Mouse (Mus musculus) large intestine, adult 2 months (tissue): ENCODE results near the gene Zfp704. TPM values are rescaled to one million over a fixed set of nuclear protein-coding genes. Genes with fewer than 3 reads are reported as not detected.

Experiments used
- DNase-seq: peaks from one replicate; pipeline ENCODE4 v3.0.0-alpha.2; 2012; ENCODE audit warnings: low read depth, low spot score
- WGBS: fragments of 180-500 bp; shearing (Covaris S2); methylation state at CpG from one replicate; pipeline ENCODE4 v1.1.7; 2018; 5-methylcytosine and 5-hydroxymethylcytosine counted together
- polyA plus RNA-seq: library from polyadenylated mRNA; depleted of rRNA; stranded (reverse); fragments of >200 nt; gene quantifications from 2 replicates; pipeline ENCODE4 v1.2.3, GENCODE M21; 2012; rRNA removed

Gene Zfp704
- polyA plus RNA-seq = 2.4 and 3.7 TPM in 2 replicates

DNA sequence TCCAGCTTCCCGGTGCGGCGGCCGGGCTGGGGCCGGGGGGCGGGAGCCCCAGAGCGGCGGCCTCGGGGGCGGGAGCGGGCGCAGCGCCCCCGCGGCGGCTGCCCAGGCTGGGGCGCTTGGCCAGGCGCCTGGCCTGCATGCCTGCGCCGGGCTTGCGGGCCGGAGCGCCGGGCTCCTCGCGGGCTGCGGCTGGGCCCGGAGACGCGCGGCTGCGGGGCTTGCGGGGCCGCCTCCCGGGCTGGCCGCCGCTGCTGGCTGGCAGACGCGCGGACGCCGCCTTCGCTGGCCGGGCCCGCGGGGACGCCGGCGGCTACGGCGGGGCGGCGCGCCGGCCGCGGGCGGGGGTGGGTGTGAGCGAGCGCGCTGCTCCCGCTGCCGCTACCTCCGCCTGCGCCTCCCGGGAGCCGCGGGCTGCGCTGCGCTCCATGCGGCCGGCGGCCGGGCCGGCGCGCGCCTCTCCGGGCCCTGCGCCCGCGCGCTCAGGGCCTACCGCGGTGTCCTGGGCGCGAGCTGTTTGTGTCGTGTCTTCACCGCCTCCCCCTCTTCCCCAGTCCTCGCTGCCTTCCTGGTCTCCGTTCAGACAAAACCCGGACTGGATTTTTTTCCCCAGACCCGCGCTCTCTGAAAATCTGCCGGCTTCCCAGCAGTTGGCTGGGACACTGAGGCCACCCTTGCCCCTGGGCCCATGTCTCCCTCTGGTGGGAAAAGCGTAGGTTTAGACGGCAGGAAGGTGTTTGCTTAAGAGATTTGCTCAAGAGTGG is at the start of gene Zfp704:
Gene Zfp704, minus strand, starts transcription at position 505 of the 761 bp plus-strand sequence.
- WGBS = 2% methylated on average over 83 of the region's 97 CpGs
- no peak for DNase-seq

DNA sequence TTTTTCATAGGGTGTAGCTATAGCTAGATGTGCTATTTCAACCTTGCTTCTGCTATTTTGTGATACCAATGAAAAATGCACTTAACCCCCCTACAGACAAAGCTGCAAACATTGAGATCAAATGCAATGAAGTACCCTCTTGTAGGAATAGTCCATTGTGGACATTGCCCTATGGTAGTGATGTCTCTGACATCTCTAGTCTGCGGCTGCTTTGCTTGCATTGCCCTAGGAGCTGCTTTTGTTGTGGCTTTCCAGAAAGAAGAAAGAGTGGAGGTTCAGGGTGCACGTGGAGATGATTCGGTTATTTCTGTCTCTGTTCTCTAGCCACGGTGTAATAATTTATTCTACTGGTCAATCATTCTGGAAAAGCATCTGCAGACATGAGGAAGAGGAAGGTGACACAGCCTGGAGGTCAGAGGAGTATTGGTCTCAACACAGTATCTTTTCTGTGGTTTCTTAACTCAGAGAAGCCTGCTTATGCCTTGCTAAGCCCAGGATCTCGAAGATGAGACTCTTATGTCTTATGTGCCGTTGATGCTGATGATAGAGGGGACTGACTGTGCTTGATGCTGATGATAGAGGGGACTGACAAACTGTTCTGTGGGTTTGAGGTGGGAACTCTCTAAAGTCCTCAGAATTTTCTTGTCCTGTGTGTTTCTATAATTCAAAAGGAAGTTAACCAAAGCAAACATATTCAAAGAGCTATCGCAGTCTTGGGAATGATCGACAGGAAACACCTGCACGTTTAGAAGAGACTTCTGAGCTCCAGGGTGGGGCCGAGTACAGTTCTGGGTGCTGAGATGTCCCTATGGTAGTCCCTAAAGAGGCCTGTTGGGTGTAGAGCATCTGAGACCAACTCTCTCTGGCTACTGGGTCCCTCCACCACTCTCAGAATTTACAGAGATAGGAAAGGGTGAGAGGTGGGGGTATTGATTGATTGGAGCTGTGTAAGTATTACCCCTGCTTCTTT is 23.4 kb upstream of the Zfp704 start:
- 61% methylated on average over 10 of the region's 10 CpGs for WGBS
- DNase-seq = no peak

DNA sequence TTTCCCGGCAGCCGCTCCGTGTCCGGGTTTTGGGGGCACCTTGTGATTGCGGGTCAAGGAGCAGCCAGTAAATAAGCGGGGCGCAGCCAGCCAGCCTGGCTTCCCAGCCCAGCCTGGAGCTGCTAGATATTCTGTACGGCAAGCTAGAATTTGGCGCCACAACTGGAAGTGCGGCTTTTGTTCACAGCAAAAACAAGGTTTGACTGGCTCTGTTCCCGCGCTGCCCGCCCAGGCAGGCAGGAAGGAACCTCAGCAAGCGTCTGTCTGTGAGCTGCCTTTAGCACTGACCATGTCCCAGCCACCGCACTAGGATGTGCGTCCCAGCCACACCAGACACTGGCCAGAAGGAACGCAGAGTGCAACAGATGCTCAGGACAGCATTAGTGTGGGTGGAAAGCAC is 20.1 kb upstream of the Zfp704 start:
- 4% methylated on average over 17 of the region's 17 CpGs for WGBS
- DNase-seq = no peak

DNA sequence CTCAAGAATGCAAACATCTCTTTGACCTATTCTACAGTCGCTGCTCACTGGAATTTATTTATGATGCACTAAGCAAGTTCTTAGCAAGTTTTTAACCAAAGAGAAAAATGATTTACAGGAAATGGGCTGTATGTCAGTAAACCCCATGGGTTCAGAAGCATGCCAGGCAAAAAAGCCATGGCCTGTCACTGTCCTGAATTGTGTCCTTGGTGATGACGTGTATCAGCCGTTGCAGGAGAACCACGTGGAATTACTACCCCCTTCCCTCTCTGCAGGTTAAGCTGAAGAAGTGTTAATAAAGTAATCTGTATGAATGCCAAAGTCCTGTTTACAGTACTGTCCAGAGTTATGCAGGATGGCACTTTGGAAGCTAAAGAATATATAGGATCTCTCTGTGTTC is 18.2 kb upstream of the Zfp704 start:
- no peak for DNase-seq
- 31% methylated on average over 4 of the region's 4 CpGs for WGBS

DNA sequence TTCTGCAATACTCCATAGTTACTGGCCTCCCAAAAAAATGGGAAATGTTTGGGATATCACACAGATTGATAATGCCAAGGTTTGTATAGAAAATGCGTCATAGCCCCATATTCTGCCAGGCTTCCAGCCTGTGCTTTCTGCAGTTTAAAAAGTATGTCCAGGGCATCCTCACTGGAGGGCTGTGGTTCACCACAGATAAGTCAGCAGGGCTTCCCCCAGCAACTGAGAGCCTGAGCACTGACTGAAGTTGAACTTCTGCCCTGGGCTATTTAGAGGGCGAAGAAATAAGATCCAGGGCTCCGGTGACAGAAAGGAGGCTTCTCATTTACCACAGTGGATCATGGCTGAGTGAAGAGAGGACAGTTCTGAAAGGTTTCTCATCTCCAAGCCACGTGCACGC is 16.3 kb upstream of the Zfp704 start:
- WGBS = 63% methylated on average over 5 of the region's 5 CpGs
- no peak for DNase-seq

DNA sequence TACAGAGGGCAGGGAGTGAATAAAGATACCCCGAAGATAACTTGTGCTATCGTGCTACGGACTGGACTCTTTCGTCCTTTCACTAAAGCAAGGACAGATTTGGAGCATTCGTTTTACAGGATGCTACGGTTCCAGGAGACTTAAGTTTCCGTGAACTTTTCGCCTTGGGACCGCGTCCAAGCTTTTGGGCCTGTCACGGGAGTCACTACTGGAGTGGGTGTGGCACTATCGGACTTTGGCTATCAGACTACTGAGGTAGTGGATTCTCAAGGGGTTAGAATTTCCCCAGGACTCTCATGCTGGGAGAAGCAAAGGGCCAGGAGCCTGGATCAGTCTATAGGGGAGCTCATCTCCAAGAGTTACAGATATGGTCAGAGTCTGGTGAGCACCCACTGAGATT is 10.7 kb upstream of the Zfp704 start:
- no peak for DNase-seq
- 44% methylated on average over 12 of the region's 12 CpGs for WGBS

DNA sequence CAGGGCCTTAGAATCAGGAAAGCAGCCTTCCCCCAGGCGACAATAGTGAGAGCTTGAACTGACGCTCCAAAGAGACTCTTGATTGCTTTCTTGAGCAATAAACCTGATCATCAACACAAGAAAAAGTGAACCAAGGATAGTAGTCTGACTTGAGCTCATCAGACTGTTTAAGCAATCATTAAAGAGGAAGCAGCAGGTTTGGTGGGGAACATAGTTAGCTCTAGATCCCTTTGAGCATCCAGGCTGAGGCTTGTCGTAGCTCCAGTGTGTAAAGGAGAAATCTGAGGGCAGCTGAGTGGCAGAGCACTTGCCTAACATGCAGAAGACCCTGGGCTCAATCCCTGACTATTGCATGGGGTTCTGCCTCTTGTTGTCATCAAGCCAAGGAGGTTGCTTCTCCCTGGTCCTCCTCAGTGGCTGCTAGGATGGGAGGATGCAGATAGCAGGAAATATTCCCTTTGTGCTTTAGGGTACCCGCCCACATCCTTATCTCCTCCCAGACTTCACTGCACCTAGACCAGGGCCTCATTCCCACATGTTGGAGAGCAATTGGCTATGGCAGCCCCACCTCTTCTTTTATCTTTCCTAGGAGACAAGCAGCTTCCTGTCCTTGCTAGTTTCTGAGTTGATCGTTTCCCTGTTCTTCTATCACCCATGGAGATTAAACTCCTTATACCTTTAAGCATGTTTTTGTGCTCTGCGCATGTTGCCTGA is 9.8 kb upstream of the Zfp704 start:
- 58% methylated on average over 6 of the region's 6 CpGs for WGBS
- no peak for DNase-seq

DNA sequence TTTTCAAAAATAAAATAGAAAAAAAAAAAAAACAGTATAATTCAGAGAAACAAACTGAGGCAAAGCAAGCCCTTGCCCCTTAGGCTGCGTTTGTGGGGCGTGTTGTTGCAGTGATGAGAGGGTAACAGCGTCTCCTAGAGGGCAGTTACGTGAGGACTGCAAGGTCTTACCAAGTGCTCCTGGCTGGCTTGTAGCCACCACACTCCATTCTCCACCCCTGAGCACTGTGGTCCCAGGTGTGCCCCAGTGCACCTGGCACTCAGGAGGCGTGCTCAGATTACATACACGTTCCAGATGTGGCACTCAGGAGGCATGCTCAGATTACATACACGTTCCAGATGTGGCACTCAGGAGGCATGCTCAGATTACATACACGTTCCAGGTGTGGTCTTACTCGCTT is 7.2 kb upstream of the Zfp704 start:
- DNase-seq = no peak
- 67% methylated on average over 9 of the region's 9 CpGs for WGBS

DNA sequence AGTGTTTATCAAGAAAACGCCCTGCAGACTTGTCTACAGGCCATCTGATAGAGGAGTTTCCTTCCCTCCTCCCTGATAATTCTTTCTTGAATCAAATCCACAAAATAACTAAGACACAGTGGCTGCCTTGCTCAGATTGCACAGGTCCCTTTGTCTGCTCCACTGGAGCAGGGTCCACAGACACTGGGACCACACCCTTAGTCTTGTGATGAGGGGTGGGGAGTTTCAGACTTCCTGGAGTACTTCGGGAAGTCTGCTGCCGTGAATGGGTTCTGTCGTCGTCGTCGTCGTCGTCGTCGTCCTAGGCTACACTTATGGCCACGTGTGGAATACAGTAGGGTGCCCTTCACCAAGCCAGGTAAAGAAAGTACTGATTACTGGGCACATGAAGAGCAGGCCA is 4.8 kb upstream of the Zfp704 start:
- DNase-seq = no peak
- 26% methylated on average over 12 of the region's 12 CpGs for WGBS

DNA sequence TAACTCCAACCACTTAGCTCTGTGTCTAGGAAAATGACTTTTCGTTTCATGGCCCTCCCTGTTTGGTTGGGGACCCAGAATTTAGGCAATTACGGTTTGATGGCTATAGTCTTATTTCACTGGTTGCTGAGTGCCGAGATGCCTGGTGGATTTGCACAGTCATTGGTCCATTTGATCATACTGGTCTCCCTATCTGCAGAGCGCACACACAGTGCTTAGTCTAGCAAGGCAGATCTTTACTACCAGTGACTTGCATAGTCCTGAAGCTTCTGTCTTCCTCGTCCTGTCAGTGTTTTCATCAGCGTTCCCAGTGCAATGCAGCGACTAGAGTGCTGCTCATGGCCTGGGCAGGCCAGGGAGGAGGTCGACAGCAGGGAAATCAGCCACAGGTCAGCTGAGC is 4.1 kb upstream of the Zfp704 start:
- DNase-seq = no peak
- WGBS = 87% methylated on average over 8 of the region's 8 CpGs

DNA sequence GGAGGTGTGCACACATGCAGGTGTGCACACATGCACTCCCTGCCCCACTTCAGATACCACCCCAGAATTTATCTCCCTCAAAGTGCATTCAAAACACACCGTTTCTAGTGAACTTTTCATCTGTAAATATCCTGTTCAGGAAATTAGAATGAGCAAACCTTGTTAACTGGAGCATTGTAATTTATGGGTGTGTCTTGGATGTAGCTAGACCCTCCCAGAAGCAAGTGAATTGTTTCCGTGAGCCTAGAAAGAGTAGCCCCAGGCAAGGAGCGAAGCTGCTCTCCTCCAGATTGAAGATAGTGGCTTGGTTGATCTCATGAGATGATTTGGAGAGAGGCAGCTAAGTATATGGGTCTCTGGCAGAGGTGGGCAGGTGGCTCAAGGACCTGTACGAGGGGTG is 1.3 kb upstream of the Zfp704 start:
- WGBS = 33% methylated on average over 4 of the region's 4 CpGs
- no peak for DNase-seq

DNA sequence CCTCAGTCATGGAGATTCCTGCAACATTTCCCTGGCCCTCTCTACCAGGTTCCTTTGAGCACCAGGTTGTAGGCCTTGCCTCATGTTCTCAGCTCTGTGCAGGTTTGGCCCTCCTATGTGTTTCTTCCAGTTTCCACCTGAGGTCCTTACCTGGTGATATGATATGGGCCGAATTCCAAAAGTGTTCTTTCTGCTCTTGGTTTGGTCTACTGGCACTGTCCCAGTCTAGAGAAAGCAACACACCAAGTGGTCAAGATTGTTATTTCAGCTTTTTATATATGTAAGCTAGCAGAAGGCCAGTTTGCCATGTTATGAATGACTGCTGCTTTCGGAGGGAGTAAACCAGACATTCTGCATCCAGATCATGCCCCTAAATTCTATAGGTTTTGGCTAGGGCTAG is 541 bp upstream of the Zfp704 start:
- no peak for DNase-seq

DNA sequence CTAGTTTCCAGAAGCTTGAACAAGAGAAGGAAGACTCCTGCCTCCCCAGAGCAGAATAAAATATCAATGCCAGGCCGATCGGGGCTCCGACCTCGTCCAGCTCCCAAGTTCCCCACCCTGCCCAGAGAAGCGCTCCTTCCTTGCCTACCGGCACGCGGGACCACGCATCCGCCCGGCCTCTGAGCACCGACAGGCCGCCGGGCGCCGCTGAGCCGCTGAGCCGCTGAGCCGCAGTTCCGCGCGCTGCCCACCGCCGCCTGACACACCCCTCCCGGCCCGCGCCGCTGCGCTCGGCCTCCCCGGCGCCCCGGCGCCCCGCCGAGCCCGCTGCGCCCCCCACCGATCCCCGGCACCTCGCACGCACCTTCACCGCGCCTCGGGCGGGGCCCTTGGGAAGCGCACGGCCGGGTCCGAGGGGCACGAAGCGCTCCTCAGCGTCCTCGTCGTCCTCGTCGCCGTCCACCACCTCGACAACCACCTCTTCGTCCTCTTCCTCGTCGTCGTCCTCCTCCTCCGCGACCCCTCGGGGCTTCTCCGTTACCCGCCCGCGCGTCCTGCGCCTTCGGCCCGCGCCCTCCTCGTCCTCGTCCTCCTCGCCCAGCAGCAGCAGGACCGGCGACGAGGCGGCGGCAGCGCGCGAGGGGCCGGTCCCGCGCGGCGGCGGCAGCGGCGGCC is 842 bp downstream of the Zfp704 start:
- DNase-seq = no peak
- under 1% methylated on average over 90 of the region's 94 CpGs for WGBS

More for the DNA sequence above, 541 bp upstream of the Zfp704 start:
- 71% methylated on average over 2 of the region's 2 CpGs for WGBS

DNA sequence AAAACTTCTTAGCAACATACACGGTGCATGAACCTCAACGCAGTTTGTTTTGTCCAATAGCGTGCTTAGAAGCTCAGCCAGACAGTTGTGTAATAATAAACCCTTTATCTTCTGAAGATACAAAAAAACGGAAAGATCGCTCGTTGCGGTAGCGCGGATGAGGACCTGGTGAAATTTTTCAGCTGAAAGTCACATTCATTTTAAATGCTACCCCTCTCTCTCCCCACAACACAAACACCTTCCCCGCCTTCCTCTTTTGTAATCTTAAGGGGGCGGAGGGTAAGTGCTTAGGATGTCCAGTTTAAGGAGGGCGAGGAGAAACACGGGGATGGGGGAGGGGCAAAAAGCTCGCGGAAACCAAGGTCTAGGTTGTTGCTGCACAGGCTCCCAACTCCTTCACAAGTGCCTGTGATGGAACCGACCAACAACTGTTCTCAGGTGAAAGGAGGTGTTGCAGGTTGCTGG is 1.4 kb downstream of the Zfp704 start:
- under 1% methylated on average over 16 of the region's 16 CpGs for WGBS
- no peak for DNase-seq

DNA sequence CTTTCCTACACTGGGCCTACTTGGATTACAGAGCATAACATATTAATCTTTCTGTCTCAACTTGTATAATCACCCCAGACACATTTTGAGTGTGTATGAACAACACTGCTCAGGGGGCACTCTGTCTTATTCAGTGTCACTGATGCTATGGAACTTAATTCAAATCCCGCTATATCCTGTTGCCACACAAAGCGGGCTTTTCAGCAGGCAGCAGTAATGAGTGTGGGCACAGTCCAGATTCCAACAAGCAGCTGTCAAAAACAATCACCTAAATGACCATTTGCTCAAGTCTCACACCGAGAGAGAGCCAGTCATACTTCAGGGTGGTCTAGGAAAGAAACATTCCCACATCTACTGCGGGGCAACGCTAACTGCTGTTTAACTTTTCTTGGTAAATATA is 2.2 kb downstream of the Zfp704 start:
- WGBS = 60% methylated on average over 5 of the region's 5 CpGs
- no peak for DNase-seq

DNA sequence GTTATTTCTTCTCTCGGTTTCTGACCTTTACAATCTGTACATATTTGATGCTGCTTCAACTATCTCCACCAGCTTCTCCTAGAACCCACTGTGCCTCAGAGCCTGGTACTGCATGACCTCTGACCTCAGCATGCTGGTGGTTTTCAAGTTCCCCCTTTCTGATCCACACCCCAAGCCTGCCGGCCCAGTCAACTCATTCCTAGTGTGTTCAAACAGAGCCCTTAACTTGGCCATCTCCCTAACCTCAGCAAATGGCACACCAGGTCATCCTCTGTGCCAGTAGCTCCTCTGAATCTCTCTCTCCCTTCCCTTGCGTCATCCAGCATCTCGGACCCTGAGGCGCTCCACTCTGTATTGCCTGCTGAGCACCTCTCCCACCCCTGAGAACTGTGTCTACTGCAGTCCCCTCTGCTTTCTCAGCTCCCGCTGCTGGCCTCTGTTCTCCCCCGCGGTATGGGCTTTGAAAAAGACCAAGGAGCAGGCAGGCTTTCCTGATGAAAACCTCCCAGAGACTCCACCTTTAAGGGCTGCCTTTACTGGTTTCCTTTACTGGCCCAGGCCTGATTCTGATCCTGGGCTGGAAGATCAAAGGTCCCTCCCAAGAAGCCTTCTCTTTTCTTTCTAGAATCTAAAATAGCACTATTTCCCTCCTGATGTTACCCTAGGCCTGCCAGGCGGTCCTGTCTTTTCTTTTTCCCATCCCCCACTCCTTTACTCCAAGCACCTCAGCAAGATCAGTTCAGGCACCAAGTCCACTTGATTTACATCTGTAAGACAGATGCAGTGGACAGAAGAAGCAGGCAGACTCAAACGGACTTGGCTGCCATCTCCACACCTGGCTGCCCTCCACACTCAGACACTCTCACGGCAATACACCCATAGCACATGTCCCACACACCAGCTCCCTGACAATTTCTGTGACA is 3.8 kb downstream of the Zfp704 start:
- WGBS = 65% methylated on average over 11 of the region's 11 CpGs
- no peak for DNase-seq

DNA sequence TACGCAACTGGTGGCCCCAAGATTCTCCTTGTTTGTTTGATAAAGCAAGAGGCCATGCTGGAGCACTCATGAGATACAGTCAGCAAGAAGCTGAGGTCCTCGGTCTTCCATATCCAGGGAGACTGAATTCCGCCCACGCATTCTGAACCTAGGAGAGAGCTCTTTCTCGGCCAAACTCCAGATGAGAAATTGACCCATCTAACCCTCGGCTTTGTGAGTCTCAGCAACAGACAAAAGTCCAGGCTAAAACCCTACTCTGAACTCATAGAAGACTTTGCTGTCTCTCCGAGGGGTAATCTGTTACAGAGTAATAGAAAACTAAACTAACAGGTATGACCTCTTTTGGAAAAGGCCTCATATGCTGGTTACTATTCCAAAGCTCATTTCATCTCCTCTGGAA is 4.9 kb downstream of the Zfp704 start:
- no peak for DNase-seq
- WGBS = 73% methylated on average over 7 of the region's 7 CpGs

DNA sequence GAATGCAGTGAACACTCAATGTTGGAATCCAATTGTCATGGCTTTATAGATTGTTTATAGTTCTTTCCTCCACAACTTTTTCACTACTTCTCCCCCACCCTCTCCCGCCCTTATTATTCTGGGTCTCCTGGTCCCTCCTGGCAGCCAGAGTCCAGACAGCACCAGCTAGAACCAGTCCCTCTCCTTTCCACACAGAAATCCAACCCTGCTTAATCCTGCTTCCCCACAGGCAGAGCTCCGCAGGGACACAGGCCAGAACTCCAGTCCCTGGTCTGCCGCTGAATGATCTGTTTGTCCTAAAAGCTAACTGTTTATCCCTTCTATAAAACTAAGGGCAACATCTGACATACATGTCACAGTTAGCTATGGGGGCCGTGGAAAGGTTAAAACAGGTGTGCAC is 6.0 kb downstream of the Zfp704 start:
- WGBS = 62% methylated on average over 4 of the region's 4 CpGs
- DNase-seq = no peak

DNA sequence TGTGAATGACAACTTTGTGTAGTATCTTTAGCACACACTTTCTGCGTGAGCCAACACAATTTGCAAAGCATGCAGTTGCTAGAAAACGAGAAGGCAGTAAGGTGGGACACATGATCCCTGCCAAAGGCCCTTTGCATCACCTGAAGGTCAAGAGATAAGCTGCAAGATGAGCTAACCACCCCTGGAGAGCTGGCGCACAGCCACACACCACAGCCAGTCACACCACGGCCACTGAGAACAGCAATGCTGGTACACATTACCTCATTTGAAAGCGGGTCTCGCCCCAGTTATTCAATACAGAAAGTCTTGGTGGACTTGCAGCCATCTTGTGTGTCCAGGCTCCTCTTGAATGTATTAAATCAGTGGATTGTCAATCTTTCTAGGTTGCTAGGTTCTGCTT is 9.3 kb downstream of the Zfp704 start:
- 67% methylated on average over 6 of the region's 6 CpGs for WGBS
- no peak for DNase-seq
